Mouse (Mus musculus): ENCODE data around the gene Cnr2.

GRCm38 (mm10) chr4:135879021-135879420 is 16.2 kb upstream of the Cnr2 start:
- no peak for TF ChIP-seq CTCF (conservative IDR thresholded peaks at IDR 0.05; ENCODE audit: low read length)
- TF ChIP-seq NANOG (IDR thresholded peaks at IDR 0.05; ENCODE audit: borderline replicate concordance, low read length) = no peak
- TF ChIP-seq POU5F1 (IDR thresholded peaks at IDR 0.05; ENCODE audit: borderline replicate concordance, low read length) = no peak

All from E14TG2a.4 (cell line).